Mouse (Mus musculus) induced T-regulatory cell, adult 2 months (primary cell): ENCODE measurements around the gene Pappa.

Experiments
- DNase-seq: peaks from one replicate; pipeline ENCODE4 v3.0.0-alpha.2; 2012; ENCODE audit warnings: low read depth

Gene Pappa

GRCm38 (mm10) chr4:65123741-65124224 is at the start of gene Pappa:
Pappa (plus strand) TSS chr4:65124174.
- DNase-seq, result no peak

GRCm38 (mm10) chr4:65077906-65078615 is 45.9 kb upstream of the Pappa start:
- DNase-seq, result no peak

DNA sequence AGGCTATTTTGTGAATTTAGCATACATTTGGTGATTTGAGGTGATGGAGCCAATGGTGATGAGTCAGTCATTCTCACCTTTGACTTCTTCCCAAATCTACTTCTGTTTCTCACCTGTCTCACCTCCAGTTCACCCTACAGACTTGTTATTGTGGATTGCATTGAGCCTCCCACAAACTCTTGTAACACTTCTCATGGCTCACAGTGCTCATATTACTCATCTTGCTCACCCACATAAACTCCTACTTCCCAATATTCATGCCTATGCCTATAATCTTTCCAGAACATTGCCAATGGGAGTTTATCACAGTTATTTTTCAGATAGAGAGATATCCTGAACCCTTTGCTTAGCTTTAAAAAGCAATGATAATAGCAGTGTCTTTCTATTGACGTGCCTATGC is 37.1 kb upstream of the Pappa start:
- no peak for DNase-seq

- DNase-seq, result no peak
Observed at GRCm38 (mm10) chr4:65087592-65087991, 36.4 kb upstream of the Pappa start.

DNA sequence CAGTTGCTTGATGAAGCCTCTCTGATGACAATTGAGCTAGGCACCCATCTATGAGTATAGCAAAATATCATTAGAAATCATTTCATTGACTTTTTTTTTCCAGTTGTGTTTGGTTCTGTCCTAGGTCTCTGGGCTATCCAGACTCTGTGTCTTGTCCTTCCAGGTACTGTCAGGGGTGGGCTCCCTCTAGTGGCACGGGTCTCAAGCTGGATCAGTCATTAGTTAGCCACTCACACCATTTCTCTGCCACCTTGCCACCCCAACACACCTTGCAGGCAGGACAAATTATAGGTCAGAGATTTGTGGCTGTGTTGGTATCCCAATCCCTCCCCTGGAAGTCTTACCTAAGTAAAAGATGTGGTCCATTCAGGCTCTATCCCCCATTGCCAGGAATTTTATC is 31.8 kb upstream of the Pappa start:
- DNase-seq, result no peak

- no peak for DNase-seq
Observed at GRCm38 (mm10) chr4:65120329-65120728, 3.6 kb upstream of the Pappa start.

- DNase-seq, result no peak
Observed at GRCm38 (mm10) chr4:65122841-65123240, 1.1 kb upstream of the Pappa start.

- no peak for DNase-seq
Observed at GRCm38 (mm10) chr4:65124369-65125151, 586 bp downstream of the Pappa start.

- DNase-seq, result no peak
Observed at GRCm38 (mm10) chr4:65125341-65126332, 1.7 kb downstream of the Pappa start.

- no peak for DNase-seq
Observed at GRCm38 (mm10) chr4:65126451-65127290, 2.7 kb downstream of the Pappa start.

- DNase-seq, result no peak
Observed at GRCm38 (mm10) chr4:65127291-65127590, 3.3 kb downstream of the Pappa start.

DNA sequence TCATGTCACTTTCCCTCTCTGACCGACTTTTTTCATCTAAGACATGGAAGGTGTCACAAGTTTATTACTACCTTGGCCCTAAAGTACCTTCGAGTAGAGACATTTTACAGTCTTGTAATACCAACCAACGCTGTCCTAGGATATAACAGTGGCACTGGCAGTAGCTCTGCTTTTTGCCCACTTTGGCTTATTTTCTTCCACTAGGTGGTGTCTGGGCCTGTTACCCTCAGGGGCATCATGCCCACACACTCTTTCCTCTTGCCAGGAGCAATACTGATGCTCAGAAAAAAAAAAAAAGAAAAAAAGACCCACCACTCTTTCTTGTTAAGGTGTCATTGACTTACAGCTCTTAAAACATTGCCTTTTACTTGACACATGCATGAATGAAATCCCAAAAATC is 8.7 kb downstream of the Pappa start:
- no peak for DNase-seq

- DNase-seq, result no peak
Observed at GRCm38 (mm10) chr4:65134358-65134757, 10.4 kb downstream of the Pappa start.

- no peak for DNase-seq
Observed at GRCm38 (mm10) chr4:65135109-65135508, 11.1 kb downstream of the Pappa start.

DNA sequence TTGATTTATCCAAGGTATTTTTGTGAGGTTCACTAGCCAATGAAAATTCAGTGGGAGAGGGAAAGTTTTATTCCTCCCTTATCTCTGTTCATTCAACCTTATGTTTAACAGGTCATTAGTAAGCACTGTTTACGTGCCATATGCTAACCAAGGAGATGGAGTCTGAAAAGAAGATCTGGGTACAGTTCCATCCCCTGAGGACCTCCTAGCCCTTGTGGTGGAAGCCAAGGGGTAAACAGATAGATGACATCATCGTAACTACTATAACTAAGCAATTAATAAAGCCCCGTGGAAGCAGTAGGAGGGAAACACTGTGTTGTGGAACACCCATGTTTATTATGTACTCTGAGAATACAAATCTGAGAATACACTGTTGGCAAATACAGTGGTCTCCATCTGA is 12.6 kb downstream of the Pappa start:
- DNase-seq, result no peak

DNA sequence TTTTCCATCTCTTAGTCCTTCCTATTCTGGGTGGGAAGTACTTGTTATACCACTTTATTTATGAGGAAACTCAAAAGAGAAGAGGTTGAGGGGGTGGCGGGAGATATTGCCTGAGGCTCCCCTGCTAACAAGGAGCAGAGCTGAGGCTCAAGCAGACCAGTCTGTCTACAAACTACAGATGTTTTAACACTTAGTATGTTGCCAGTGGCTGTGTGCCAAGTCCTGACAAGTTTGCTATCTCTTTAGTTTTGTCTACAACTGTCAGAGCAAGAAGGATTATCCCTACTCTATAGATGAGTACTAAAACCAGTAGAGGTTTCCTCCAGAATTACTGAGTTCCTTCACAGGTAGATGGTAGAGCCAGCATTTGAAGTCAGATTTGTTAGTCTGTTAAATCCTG is 23.0 kb downstream of the Pappa start:
- DNase-seq, result no peak

DNA sequence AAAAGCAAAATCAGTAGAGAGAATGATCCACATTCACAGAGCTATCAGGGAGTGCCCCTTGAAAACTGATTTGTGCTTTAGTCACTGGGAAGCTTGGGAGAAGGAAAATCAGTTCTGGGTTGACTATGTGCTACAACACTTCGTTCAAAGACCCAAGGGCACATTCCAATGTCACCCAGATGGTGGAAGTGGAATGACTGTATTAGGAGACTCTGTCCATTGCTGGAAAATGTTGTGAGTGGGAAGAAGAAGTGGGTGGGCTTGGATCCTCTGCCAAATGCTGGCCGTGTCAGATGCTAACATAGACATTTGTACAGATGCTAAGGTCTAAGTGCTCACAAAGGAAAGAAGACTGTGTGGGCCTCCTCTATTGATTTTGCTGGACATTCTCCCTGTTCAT is 29.6 kb downstream of the Pappa start:
- no peak for DNase-seq

DNA sequence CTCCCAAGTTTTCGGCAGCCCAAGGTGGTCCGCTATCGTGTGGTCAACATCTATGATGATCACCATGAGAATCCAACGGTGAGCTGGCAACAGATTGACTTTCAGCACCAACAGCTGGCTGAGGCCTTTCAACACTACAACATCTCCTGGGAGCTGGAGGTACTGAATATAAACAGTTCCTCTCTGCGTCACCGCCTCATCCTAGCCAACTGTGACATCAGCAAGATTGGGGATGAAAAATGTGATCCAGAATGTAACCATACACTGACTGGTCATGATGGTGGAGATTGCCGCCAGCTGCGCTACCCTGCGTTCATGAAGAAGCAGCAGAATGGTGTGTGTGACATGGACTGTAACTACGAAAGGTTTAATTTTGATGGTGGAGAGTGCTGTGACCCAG is 32.3 kb downstream of the Pappa start:
- DNase-seq, result no peak

- DNase-seq, result no peak
Observed at GRCm38 (mm10) chr4:65158651-65159050, 34.7 kb downstream of the Pappa start.

- DNase-seq, result no peak
Observed at GRCm38 (mm10) chr4:65159481-65159880, 35.5 kb downstream of the Pappa start.

DNA sequence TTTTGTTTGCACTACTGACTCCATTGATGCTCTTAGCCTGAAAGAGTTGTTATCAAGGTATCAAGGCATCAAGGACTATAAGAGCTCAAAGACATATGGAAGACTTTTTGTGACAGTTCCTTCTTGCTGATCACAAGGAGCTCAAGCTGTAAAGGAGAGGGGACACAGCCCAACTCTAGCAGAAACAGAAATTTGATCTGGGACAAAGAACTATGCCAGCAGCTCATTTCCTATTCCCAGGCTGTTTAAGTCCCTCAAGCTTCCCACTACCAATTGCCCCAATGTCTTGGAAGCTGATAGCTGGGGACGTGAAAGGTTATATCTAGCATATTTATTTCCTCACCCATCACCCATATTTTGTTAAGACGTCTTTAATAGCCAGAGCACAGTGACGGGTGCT is 39.7 kb downstream of the Pappa start:
- no peak for DNase-seq
